Mouse (Mus musculus) kidney, adult 18-20 months (tissue): ENCODE data around the gene Ptprh.

Experiments
- DNase-seq: peaks from one replicate; pipeline ENCODE4 v3.0.0; 2021

The Ptprh gene

DNA sequence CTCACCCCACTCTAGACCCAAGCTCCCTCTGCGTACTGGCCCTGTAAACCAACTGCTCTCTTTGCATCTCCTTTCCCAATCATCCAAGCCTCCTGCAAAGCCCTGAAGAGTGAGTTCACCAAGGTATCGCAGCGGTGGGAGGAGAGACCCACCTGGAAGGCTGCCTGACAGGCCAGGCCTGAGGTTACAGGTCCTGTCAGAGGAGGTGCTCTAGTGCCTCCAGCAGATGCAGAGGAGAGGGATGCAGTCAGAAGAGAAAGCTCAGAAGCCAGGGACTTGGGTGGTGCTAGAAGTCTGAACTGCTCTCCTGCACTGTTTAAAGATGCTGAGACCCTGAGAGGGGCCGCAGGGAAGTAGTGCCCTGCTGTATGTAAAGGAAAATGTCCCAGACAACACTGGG is 104.8 kb downstream of the Ptprh start:
- DNase-seq, result no peak
